Mouse (Mus musculus): ENCODE data around the gene Plekhm3. TPM values are rescaled to one million over a fixed set of nuclear protein-coding genes. Genes with fewer than 3 reads are reported as not detected.
"Not testable (repeated sequence)": the region's sequence is repeated elsewhere in the genome, so short reads cannot be mapped to it uniquely, and the experiment has no call there.

Plekhm3 gene
- 7.3 and 9.5 TPM in 2 replicates for polyA plus RNA-seq (2015; fragmentation: Nextera tagmentation; extraction: Ambion mirVana)

GRCm38 (mm10) chr1:64956479-64956961 lies at the start of gene Plekhm3:
Gene Plekhm3, minus strand, starts transcription at chr1:64956824.
- Histone ChIP-seq H3K27ac (0 out of 2 replicates have a peak within 1 kb of the TSS, but pooled peaks have one; percentile 39), H3K4me1 (0 out of 2 replicates have a peak, but pooled peaks cover 4% of the 10 kb centered on the region), H3K36me3 (no peaks in the 10 kb centered on the region), H3K27me3 (no peaks in the 10 kb centered on the region), H3K4me2 (replicated peaks) (peak within 1 kb of the TSS; percentile 72), H3K4me3 (peak within 1 kb of the TSS; percentile 80), H3K9ac (peak within 1 kb of the TSS; percentile 88), H3K9me3 (no peaks in the 10 kb centered on the region)
- peak; percentile 92 for ATAC-seq (ENCODE audit: low FRiP score, low read depth)
- under 1% methylated on average over 43 of the region's 43 CpGs for WGBS

GRCm38 (mm10) chr1:65005575-65005974 lies 49.0 kb upstream of the Plekhm3 start:
- H3K27me3 ChIP-seq = no peaks in the 10 kb centered on the region
- no peak overlapping the region for H3K27ac ChIP-seq
- 0 out of 2 replicates have a peak, but pooled peaks cover 3% of the 10 kb centered on the region for H3K4me1 ChIP-seq
- ATAC-seq (ENCODE audit: low FRiP score, low read depth) = no peak
- no peak overlapping the region for H3K4me3 ChIP-seq
- no peak overlapping the region for H3K4me2 ChIP-seq (replicated peaks)
- 90% methylated on average over 6 of the region's 6 CpGs for WGBS
- H3K9me3 ChIP-seq = peaks cover 3% of the 10 kb centered on the region; the same call in 1 of the 2 replicates
- H3K9ac ChIP-seq = no peak overlapping the region
- no peaks in the 10 kb centered on the region for H3K36me3 ChIP-seq

GRCm38 (mm10) chr1:65004526-65004925 lies 47.9 kb upstream of the Plekhm3 start:
- Histone ChIP-seq H3K36me3 (no peaks in the 10 kb centered on the region), H3K9ac (no peak overlapping the region), H3K4me1 (0 out of 2 replicates have a peak, but pooled peaks cover 3% of the 10 kb centered on the region), H3K4me2 (replicated peaks) (no peak overlapping the region), H3K4me3 (no peak overlapping the region), H3K27ac (no peak overlapping the region), H3K27me3 (no peaks in the 10 kb centered on the region), H3K9me3 (peaks cover 3% of the 10 kb centered on the region; the same call in 1 of the 2 replicates)
- no peak for ATAC-seq (ENCODE audit: low FRiP score, low read depth)
- 83% methylated on average over 4 of the region's 4 CpGs for WGBS

- Histone ChIP-seq H3K27me3 (no peaks in the 10 kb centered on the region), H3K4me2 (replicated peaks) (no peak overlapping the region), H3K9me3 (no peaks in the 10 kb centered on the region), H3K4me1 (no peaks in the 10 kb centered on the region), H3K27ac (no peak overlapping the region), H3K9ac (no peak overlapping the region), H3K36me3 (no peaks in the 10 kb centered on the region), H3K4me3 (no peak overlapping the region)
- WGBS = 79% methylated on average over 4 of the region's 4 CpGs
- ATAC-seq (ENCODE audit: low FRiP score, low read depth) = no peak
Measured at GRCm38 (mm10) chr1:64993206-64993605, 36.6 kb upstream of the Plekhm3 start.

- H3K9ac ChIP-seq = no peak overlapping the region
- H3K36me3 ChIP-seq = no peaks in the 10 kb centered on the region
- no peaks in the 10 kb centered on the region for H3K9me3 ChIP-seq
- no peak for ATAC-seq (ENCODE audit: low FRiP score, low read depth)
- no peak overlapping the region for H3K27ac ChIP-seq
- H3K27me3 ChIP-seq = no peaks in the 10 kb centered on the region
- H3K4me1 ChIP-seq = no peaks in the 10 kb centered on the region
- H3K4me2 ChIP-seq (replicated peaks) = no peak overlapping the region
- H3K4me3 ChIP-seq = no peak overlapping the region
Measured at GRCm38 (mm10) chr1:64988176-64988575, 31.6 kb upstream of the Plekhm3 start.

GRCm38 (mm10) chr1:64986120-64986519 lies 29.5 kb upstream of the Plekhm3 start:
- ATAC-seq (ENCODE audit: low FRiP score, low read depth) = no peak
- Histone ChIP-seq H3K36me3 (no peaks in the 10 kb centered on the region), H3K27ac (no peak overlapping the region), H3K27me3 (no peaks in the 10 kb centered on the region), H3K4me1 (no peaks in the 10 kb centered on the region), H3K4me2 (replicated peaks) (no peak overlapping the region), H3K9ac (no peak overlapping the region), H3K9me3 (no peaks in the 10 kb centered on the region), H3K4me3 (no peak overlapping the region)
- 46% methylated on average over 7 of the region's 7 CpGs for WGBS

- no peak overlapping the region for H3K4me3 ChIP-seq
- 75% methylated on average over 3 of the region's 3 CpGs for WGBS
- no peaks in the 10 kb centered on the region for H3K9me3 ChIP-seq
- no peaks in the 10 kb centered on the region for H3K4me1 ChIP-seq
- H3K4me2 ChIP-seq (replicated peaks) = no peak overlapping the region
- no peaks in the 10 kb centered on the region for H3K36me3 ChIP-seq
- ATAC-seq (ENCODE audit: low FRiP score, low read depth) = no peak
- no peak overlapping the region for H3K27ac ChIP-seq
- H3K27me3 ChIP-seq = no peaks in the 10 kb centered on the region
- no peak overlapping the region for H3K9ac ChIP-seq
Measured at GRCm38 (mm10) chr1:64983247-64983646, 26.6 kb upstream of the Plekhm3 start.

GRCm38 (mm10) chr1:64978321-64978799 lies 21.7 kb upstream of the Plekhm3 start:
- H3K27me3 ChIP-seq = no peaks in the 10 kb centered on the region
- H3K9me3 ChIP-seq = no peaks in the 10 kb centered on the region
- no peak overlapping the region for H3K27ac ChIP-seq
- 71% methylated on average over 7 of the region's 7 CpGs for WGBS
- H3K9ac ChIP-seq = no peak overlapping the region
- H3K36me3 ChIP-seq = no peaks in the 10 kb centered on the region
- H3K4me3 ChIP-seq = no peak overlapping the region
- H3K4me1 ChIP-seq = peaks cover 7% of the 10 kb centered on the region; the same call in 1 of the 2 replicates
- ATAC-seq (ENCODE audit: low FRiP score, low read depth) = no peak
- H3K4me2 ChIP-seq (replicated peaks) = no peak overlapping the region

- no peaks in the 10 kb centered on the region for H3K36me3 ChIP-seq
- H3K27me3 ChIP-seq = no peaks in the 10 kb centered on the region
- ATAC-seq (ENCODE audit: low FRiP score, low read depth) = no peak
- H3K4me2 ChIP-seq (replicated peaks) = no peak overlapping the region
- H3K4me1 ChIP-seq = peaks cover 7% of the 10 kb centered on the region; the same call in 1 of the 2 replicates
- WGBS = 25% methylated on average over 7 of the region's 7 CpGs
- H3K9me3 ChIP-seq = no peaks in the 10 kb centered on the region
- no peak overlapping the region for H3K27ac ChIP-seq
- no peak overlapping the region for H3K9ac ChIP-seq
- no peak overlapping the region for H3K4me3 ChIP-seq
Measured at GRCm38 (mm10) chr1:64975346-64975745, 18.7 kb upstream of the Plekhm3 start.

- 70% methylated on average over 5 of the region's 5 CpGs for WGBS
- Histone ChIP-seq H3K36me3 (no peaks in the 10 kb centered on the region), H3K4me2 (replicated peaks) (no peak overlapping the region), H3K9ac (no peak overlapping the region), H3K4me3 (no peak overlapping the region), H3K4me1 (peaks cover 7% of the 10 kb centered on the region; the same call in 1 of the 2 replicates), H3K27me3 (no peaks in the 10 kb centered on the region), H3K27ac (no peak overlapping the region), H3K9me3 (no peaks in the 10 kb centered on the region)
- ATAC-seq (ENCODE audit: low FRiP score, low read depth) = no peak
Measured at GRCm38 (mm10) chr1:64970685-64971084, 14.1 kb upstream of the Plekhm3 start.

GRCm38 (mm10) chr1:64957021-64957489 lies 431 bp upstream of the Plekhm3 start:
- Histone ChIP-seq H3K27me3 (no peaks in the 10 kb centered on the region), H3K4me2 (replicated peaks) (peak overlapping the region; percentile 72), H3K4me1 (0 out of 2 replicates have a peak, but pooled peaks cover 4% of the 10 kb centered on the region), H3K4me3 (peak overlapping the region; percentile 80), H3K9me3 (no peaks in the 10 kb centered on the region), H3K36me3 (no peaks in the 10 kb centered on the region), H3K9ac (peak overlapping the region; percentile 88), H3K27ac (no peak overlapping the region)
- ATAC-seq (ENCODE audit: low FRiP score, low read depth) = peak; percentile 29; the same call in 1 of the 2 replicates
- WGBS = 64% methylated on average over 8 of the region's 8 CpGs

- H3K4me2 ChIP-seq (replicated peaks); H3K36me3 ChIP-seq; H3K4me1 ChIP-seq; H3K4me3 ChIP-seq; H3K9ac ChIP-seq; ATAC-seq (ENCODE audit: low FRiP score, low read depth); H3K27ac ChIP-seq; H3K27me3 ChIP-seq; H3K9me3 ChIP-seq: not testable (repeated sequence)
- 85% methylated on average over 7 of the region's 7 CpGs for WGBS
Measured at GRCm38 (mm10) chr1:64954786-64955185, 1.8 kb downstream of the Plekhm3 start.

GRCm38 (mm10) chr1:64950271-64950670 lies 6.4 kb downstream of the Plekhm3 start:
- H3K27ac ChIP-seq = no peak overlapping the region
- H3K36me3 ChIP-seq = no peaks in the 10 kb centered on the region
- no peak overlapping the region for H3K9ac ChIP-seq
- no peak overlapping the region for H3K4me2 ChIP-seq (replicated peaks)
- ATAC-seq (ENCODE audit: low FRiP score, low read depth) = no peak
- no peak overlapping the region for H3K4me3 ChIP-seq
- H3K4me1 ChIP-seq = no peaks in the 10 kb centered on the region
- 94% methylated on average over 3 of the region's 3 CpGs for WGBS
- H3K27me3 ChIP-seq = no peaks in the 10 kb centered on the region
- H3K9me3 ChIP-seq = no peaks in the 10 kb centered on the region
